9 mouse cellular contexts compared by ENCODE assay signal in the genomic region with DNA sequence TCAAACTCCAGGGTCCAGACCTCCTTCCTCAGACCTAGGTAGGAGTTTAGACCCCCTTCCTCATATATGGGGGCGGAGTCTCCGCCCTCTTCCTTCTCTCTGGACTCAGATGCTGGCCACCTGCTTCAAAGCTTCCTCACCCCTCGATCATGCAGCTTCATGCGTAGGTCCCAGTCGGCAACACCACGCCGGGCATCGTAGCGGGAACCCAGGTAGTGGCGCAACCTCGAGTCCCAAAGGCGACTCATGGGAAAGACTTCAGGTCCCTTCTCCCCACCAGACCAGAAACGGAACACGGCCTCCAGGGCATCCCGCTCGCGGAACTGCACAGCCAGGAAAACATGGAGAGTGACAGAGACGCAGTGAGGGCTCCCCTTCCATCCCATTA. TPM values are rescaled to one million over a fixed set of nuclear protein-coding genes. Genes with fewer than 3 reads are reported as not detected.
DNase-seq lines count a peak whose midpoint lies in the region; ATAC-seq and TF ChIP-seq lines count a peak whose summit lies in the region.
"Had no signal": no experiment of that assay in that cellular context is flagged by ENCODE, and none has a peak within 500 bp of the region (broad histone marks: within the 10 kb centered on the region; RNA-seq: fewer than 3 reads in every experiment).

No protein-coding gene starts in this region.

- H3K9me3 ChIP-seq in heart, postnatal 0 days (replicated peaks; ENCODE audit: control insufficient read depth, low read length): no peaks in the 10 kb centered on the region
- H3K9me3 ChIP-seq in embryonic facial prominence, embryonic 12.5 days: no peaks in the 10 kb centered on the region
- no peaks in the 10 kb centered on the region for H3K9me3 ChIP-seq in intestine, embryonic 16.5 days (ENCODE audit: control insufficient read depth, low read length)
- H3K9me3 ChIP-seq in midbrain, postnatal 0 days (ENCODE audit: low read length): no peaks in the 10 kb centered on the region

- no peak for TF ChIP-seq CTCF in heart, postnatal 0 days (IDR thresholded peaks at IDR 0.05; ENCODE audit: low read depth)
- TF ChIP-seq CTCF in midbrain, postnatal 0 days (IDR thresholded peaks at IDR 0.05): no peak

- H3K4me2 ChIP-seq in heart, postnatal 0 days (ENCODE audit: low read depth, low read length): peak overlapping the region; percentile 60; the same call in 1 of the 2 replicates
- peak overlapping the region; percentile 51 for H3K4me2 ChIP-seq in embryonic facial prominence, embryonic 12.5 days (replicated peaks)
- H3K4me2 ChIP-seq in intestine, embryonic 16.5 days (ENCODE audit: low read depth, low read length): peak overlapping the region; percentile 71; the same call in 1 of the 2 replicates
- H3K4me2 ChIP-seq in midbrain, postnatal 0 days (ENCODE audit: low read depth, low read length, poor library complexity, severe bottlenecking): 0 out of 2 replicates have a peak overlapping the region, but pooled peaks have one; percentile 53

- DNase-seq in heart, postnatal 0 days (ENCODE audit: low spot score): no peak
- no peak for DNase-seq in heart, adult 9 months (ENCODE audit: low spot score in 2 of 2)
- no peak for DNase-seq in midbrain, postnatal 0 days (ENCODE audit: low spot score)
- no peak for DNase-seq in ovary, adult 18-20 months (ENCODE audit: low spot score)
- DNase-seq in retina, postnatal 1 day: no peak

- no peak overlapping the region for H3K4me3 ChIP-seq in heart, postnatal 0 days (ENCODE audit: low read depth, low read length)
- no peak overlapping the region; the same call in 1 of the 2 replicates for H3K4me3 ChIP-seq in embryonic facial prominence, embryonic 12.5 days
- H3K4me3 ChIP-seq in intestine, embryonic 16.5 days (ENCODE audit: low read length): no peak overlapping the region
- no peak overlapping the region for H3K4me3 ChIP-seq in midbrain, postnatal 0 days (ENCODE audit: low read depth, low read length)

- H3K27me3 ChIP-seq in heart, postnatal 0 days (ENCODE audit: control insufficient read depth, insufficient read depth, low read length): 0 out of 2 replicates have a peak, but pooled peaks cover 4% of the 10 kb centered on the region
- H3K27me3 ChIP-seq in embryonic facial prominence, embryonic 12.5 days: peaks cover 7% of the 10 kb centered on the region; the same call in 1 of the 2 replicates
- H3K27me3 ChIP-seq in intestine, embryonic 16.5 days (replicated peaks; ENCODE audit: control insufficient read depth, insufficient read depth, low read length): no peaks in the 10 kb centered on the region
- H3K27me3 ChIP-seq in midbrain, postnatal 0 days (ENCODE audit: insufficient read depth, low read length): 0 out of 2 replicates have a peak, but pooled peaks cover 5% of the 10 kb centered on the region

- peaks cover 8% of the 10 kb centered on the region for H3K4me1 ChIP-seq in heart, postnatal 0 days (ENCODE audit: control insufficient read depth, insufficient read depth)
- H3K4me1 ChIP-seq in embryonic facial prominence, embryonic 12.5 days: peaks cover 12% of the 10 kb centered on the region; the same call in 1 of the 2 replicates
- peaks cover 7% of the 10 kb centered on the region for H3K4me1 ChIP-seq in intestine, embryonic 16.5 days (ENCODE audit: control insufficient read depth, insufficient read depth, low read length)
- peaks cover 7% of the 10 kb centered on the region; the same call in 1 of the 2 replicates for H3K4me1 ChIP-seq in midbrain, postnatal 0 days (ENCODE audit: insufficient read depth, low read length)

- H3K36me3 ChIP-seq in heart, postnatal 0 days (replicated peaks; ENCODE audit: control insufficient read depth, insufficient read depth, low read length): no peaks in the 10 kb centered on the region
- H3K36me3 ChIP-seq in embryonic facial prominence, embryonic 12.5 days: no peaks in the 10 kb centered on the region
- H3K36me3 ChIP-seq in intestine, embryonic 16.5 days (ENCODE audit: control insufficient read depth, insufficient read depth, low read length): no peaks in the 10 kb centered on the region
- no peaks in the 10 kb centered on the region for H3K36me3 ChIP-seq in midbrain, postnatal 0 days (ENCODE audit: insufficient read depth, low read length)

- ATAC-seq in heart, postnatal 0 days (ENCODE audit: insufficient read depth, low read depth): no peak
- no peak for ATAC-seq in embryonic facial prominence, embryonic 12.5 days (ENCODE audit: insufficient number of reproducible peaks, insufficient read depth, low FRiP score, low TSS enrichment)
- ATAC-seq in intestine, embryonic 16.5 days: no peak
- 0 out of 2 replicates have a peak, but pooled peaks have one; percentile 4 for ATAC-seq in midbrain, postnatal 0 days (ENCODE audit: low FRiP score)
- no peak for ATAC-seq in monocyte, adult 5-6 weeks (replicated peaks; ENCODE audit: insufficient number of reproducible peaks, low FRiP score, low TSS enrichment, poor library complexity, severe bottlenecking)

- WGBS in heart, postnatal 0 days: 53% methylated on average over 18 of the region's 18 CpGs
- 52% methylated on average over 18 of the region's 18 CpGs for WGBS in embryonic facial prominence, embryonic 12.5 days
- 51% methylated on average over 18 of the region's 18 CpGs for WGBS in intestine, embryonic 16.5 days
- WGBS in midbrain, postnatal 0 days: 52% methylated on average over 18 of the region's 18 CpGs

- no peak for TF ChIP-seq EP300 in heart, postnatal 0 days (IDR thresholded peaks at IDR 0.05; ENCODE audit: low read depth)

- H3K27ac ChIP-seq in heart, postnatal 0 days (ENCODE audit: low read depth): no peak overlapping the region
- H3K27ac ChIP-seq in embryonic facial prominence, embryonic 12.5 days: no peak overlapping the region
- no peak overlapping the region for H3K27ac ChIP-seq in intestine, embryonic 16.5 days (ENCODE audit: low read length)
- no peak overlapping the region for H3K27ac ChIP-seq in midbrain, postnatal 0 days (ENCODE audit: low read depth, low read length)

- H3K9ac ChIP-seq in heart, postnatal 0 days (replicated peaks; ENCODE audit: low read depth, low read length): no peak overlapping the region
- H3K9ac ChIP-seq in embryonic facial prominence, embryonic 12.5 days: no peak overlapping the region; the same call in 1 of the 2 replicates
- H3K9ac ChIP-seq in intestine, embryonic 16.5 days (ENCODE audit: low read depth, low read length): no peak overlapping the region
- H3K9ac ChIP-seq in midbrain, postnatal 0 days (replicated peaks; ENCODE audit: low read length, poor library complexity, severe bottlenecking): no peak overlapping the region

RNA-seq across cellular contexts. Expression of a gene that starts 3.3 kb away (rescaled TPM):
- 4,764 and 5,473 TPM in 2 replicates for total RNA-seq in heart, postnatal 0 days (2014; rRNA removed; ENCODE audit: low replicate concordance)
- polyA plus RNA-seq in heart, postnatal 0 days (2015; fragmentation: Nextera tagmentation; extraction: Ambion mirVana): 8,811 and 8,917 TPM in 2 replicates
- polyA plus RNA-seq in embryonic facial prominence, embryonic 12.5 days (2016; fragmentation: Nextera tagmentation; extraction: Ambion mirVana): 4.4 and 4.6 TPM in 2 replicates
- polyA plus RNA-seq in intestine, embryonic 16.5 days (2015; fragmentation: Nextera tagmentation; extraction: Ambion mirVana): 1.6 TPM in 2 replicates
- 4.1 TPM in 1 of 2 replicates, not detected in the other for total RNA-seq in midbrain, postnatal 0 days (2014; rRNA removed)
- 1.4 and 1.7 TPM in 2 replicates for polyA plus RNA-seq in midbrain, postnatal 0 days (2015; fragmentation: Nextera tagmentation; extraction: Ambion mirVana)
- total RNA-seq in monocyte, adult 5-6 weeks (2017): 6.1 to 6.3 TPM in 2 of 3 replicates, not detected in the other

RNA-seq across cellular contexts. Expression of a gene that starts 5.0 kb away (rescaled TPM):
- total RNA-seq in heart, postnatal 0 days (2014; rRNA removed; ENCODE audit: low replicate concordance): 0.11 and 2.6 TPM in 2 replicates
- polyA plus RNA-seq in heart, postnatal 0 days (2015; fragmentation: Nextera tagmentation; extraction: Ambion mirVana): 0.60 and 0.63 TPM in 2 replicates
- 2.2 and 2.9 TPM in 2 replicates for polyA plus RNA-seq in embryonic facial prominence, embryonic 12.5 days (2016; fragmentation: Nextera tagmentation; extraction: Ambion mirVana)
- polyA plus RNA-seq in intestine, embryonic 16.5 days (2015; fragmentation: Nextera tagmentation; extraction: Ambion mirVana): 1.1 and 1.3 TPM in 2 replicates
- total RNA-seq in midbrain, postnatal 0 days (2014; rRNA removed): 0.80 and 2.4 TPM in 2 replicates
- 1.3 and 1.7 TPM in 2 replicates for polyA plus RNA-seq in midbrain, postnatal 0 days (2015; fragmentation: Nextera tagmentation; extraction: Ambion mirVana)
- total RNA-seq in monocyte, adult 5-6 weeks (2017): 0.85 to 2.0 TPM (median 1.8 TPM) in 3 replicates

RNA-seq across cellular contexts. Expression of a gene that starts 11.1 kb away (rescaled TPM):
- total RNA-seq in heart, postnatal 0 days (2014; rRNA removed; ENCODE audit: low replicate concordance): 27.4 and 28.3 TPM in 2 replicates
- 93.7 and 106 TPM in 2 replicates for polyA plus RNA-seq in heart, postnatal 0 days (2015; fragmentation: Nextera tagmentation; extraction: Ambion mirVana)
- polyA plus RNA-seq in embryonic facial prominence, embryonic 12.5 days (2016; fragmentation: Nextera tagmentation; extraction: Ambion mirVana): 114 and 135 TPM in 2 replicates
- 23.0 and 23.2 TPM in 2 replicates for polyA plus RNA-seq in intestine, embryonic 16.5 days (2015; fragmentation: Nextera tagmentation; extraction: Ambion mirVana)
- total RNA-seq in midbrain, postnatal 0 days (2014; rRNA removed): 2.9 and 4.2 TPM in 2 replicates
- polyA plus RNA-seq in midbrain, postnatal 0 days (2015; fragmentation: Nextera tagmentation; extraction: Ambion mirVana): 3.3 and 4.1 TPM in 2 replicates
- total RNA-seq in monocyte, adult 5-6 weeks (2017): not detected in 3 replicates

RNA-seq across cellular contexts. Expression of a gene that starts 20.0 kb away (rescaled TPM):
- total RNA-seq in heart, postnatal 0 days (2014; rRNA removed; ENCODE audit: low replicate concordance): 0.23 and 1.4 TPM in 2 replicates
- polyA plus RNA-seq in heart, postnatal 0 days (2015; fragmentation: Nextera tagmentation; extraction: Ambion mirVana): 0.70 and 0.92 TPM in 2 replicates
- polyA plus RNA-seq in embryonic facial prominence, embryonic 12.5 days (2016; fragmentation: Nextera tagmentation; extraction: Ambion mirVana): 5.9 and 8.8 TPM in 2 replicates
- polyA plus RNA-seq in intestine, embryonic 16.5 days (2015; fragmentation: Nextera tagmentation; extraction: Ambion mirVana): 5.9 and 6.8 TPM in 2 replicates
- total RNA-seq in midbrain, postnatal 0 days (2014; rRNA removed): 84.7 and 147 TPM in 2 replicates
- polyA plus RNA-seq in midbrain, postnatal 0 days (2015; fragmentation: Nextera tagmentation; extraction: Ambion mirVana): 184 and 194 TPM in 2 replicates
- not detected in 3 replicates for total RNA-seq in monocyte, adult 5-6 weeks (2017)
- total RNA-seq: hematopoietic stem cell, adult 5-6 weeks had no signal

RNA-seq across cellular contexts. Expression of a gene that starts 25.8 kb away (rescaled TPM):
- total RNA-seq in heart, postnatal 0 days (2014; rRNA removed; ENCODE audit: low replicate concordance): 89.1 and 105 TPM in 2 replicates
- 22.5 and 24.2 TPM in 2 replicates for polyA plus RNA-seq in heart, postnatal 0 days (2015; fragmentation: Nextera tagmentation; extraction: Ambion mirVana)
- polyA plus RNA-seq in embryonic facial prominence, embryonic 12.5 days (2016; fragmentation: Nextera tagmentation; extraction: Ambion mirVana): 65.6 and 68.1 TPM in 2 replicates
- 17.0 and 17.3 TPM in 2 replicates for polyA plus RNA-seq in intestine, embryonic 16.5 days (2015; fragmentation: Nextera tagmentation; extraction: Ambion mirVana)
- 75.5 and 114 TPM in 2 replicates for total RNA-seq in midbrain, postnatal 0 days (2014; rRNA removed)
- polyA plus RNA-seq in midbrain, postnatal 0 days (2015; fragmentation: Nextera tagmentation; extraction: Ambion mirVana): 34.6 and 35.0 TPM in 2 replicates
- total RNA-seq in monocyte, adult 5-6 weeks (2017): 272 to 296 TPM (median 283 TPM) in 3 replicates

Comparison
In these comparisons a context has a peak if more than half of its experiments do, and no peak if none do; other contexts are left out.
1. RNA of a gene that starts 3.3 kb away (polyA plus RNA-seq): 8,811 to 8,917 TPM in heart, postnatal 0 days; 4.4 to 4.6 TPM in embryonic facial prominence, embryonic 12.5 days, 1.4 to 1.7 TPM in midbrain, postnatal 0 days and 1.6 TPM in intestine, embryonic 16.5 days; every median in the first group is over 1,000 times any median in the second.
2. Peak in every context shown above with its lines, with median percentiles within 50 percentile points of each other: H3K4me2 ChIP-seq.